Mouse (Mus musculus) liver, adult 2 months (tissue): ENCODE measurements around the gene Tm2d1. TPM values are rescaled to one million over a fixed set of nuclear protein-coding genes. Genes with fewer than 3 reads are reported as not detected.

Experiments
- DNase-seq: peaks from one replicate; pipeline ENCODE4 v3.0.0-alpha.2; 2011; ENCODE audit warnings: low read depth, low spot score; ENCODE audit errors: extremely low read depth
- H3K27ac ChIP-seq: fragments of 200-500 bp; replicated peaks from 2 replicates; pipeline ENCODE4 v1.5.1; 2012; ENCODE audit warnings: low read depth, mild to moderate bottlenecking, control low read depth, inconsistent platforms, low read length; ENCODE audit not compliant: insufficient read depth
- H3K27me3 ChIP-seq: fragments of 200-500 bp; 2 replicates; pipeline ENCODE4 v1.6.1; 2012; ENCODE audit warnings: mild to moderate bottlenecking, moderate library complexity, low read length, inconsistent platforms; ENCODE audit not compliant: control insufficient read depth, insufficient read depth
- H3K36me3 ChIP-seq: fragments of 200-500 bp; 2 replicates; pipeline ENCODE4 v1.6.1; 2012; ENCODE audit warnings: low read length, inconsistent platforms; ENCODE audit not compliant: control insufficient read depth, insufficient read depth
- H3K4me1 ChIP-seq: fragments of 200-500 bp; 2 replicates; pipeline ENCODE4 v1.6.1; 2011; ENCODE audit warnings: low read length; ENCODE audit not compliant: control insufficient read depth, insufficient read depth
- H3K4me3 ChIP-seq: fragments of 200-500 bp; 2 replicates; pipeline ENCODE4 v1.5.1; 2011; ENCODE audit warnings: low read depth, mild to moderate bottlenecking, control low read depth, low read length, moderate library complexity; ENCODE audit not compliant: insufficient read depth
- H3K79me2 ChIP-seq: fragments of 200-500 bp; 2 replicates; pipeline ENCODE4 v1.6.1; 2012; ENCODE audit warnings: inconsistent platforms, mild to moderate bottlenecking, low read length, moderate library complexity; ENCODE audit not compliant: control insufficient read depth, insufficient read depth
- H3K9ac ChIP-seq: fragments of 200-500 bp; 2 replicates; pipeline ENCODE4 v1.6.1; 2012; ENCODE audit warnings: low read depth, mild to moderate bottlenecking, control low read depth, inconsistent platforms, low read length
- CTCF ChIP-seq: fragments of 200-500 bp; IDR thresholded peaks from 2 replicates; pipeline ENCODE4 v1.5.1; 2011; ENCODE audit warnings: low read depth, low read length, control low read depth
- POLR2A ChIP-seq: fragments of 200-500 bp; IDR thresholded peaks from 2 replicates; pipeline ENCODE4 v1.6.1; 2011; ENCODE audit warnings: low read length, control low read depth; ENCODE audit not compliant: insufficient read depth; ENCODE audit errors: extremely low read depth
- WGBS: fragments of 180-500 bp; shearing (Covaris S2); methylation state at CpG from one replicate; pipeline ENCODE4 v1.1.7; 2018; 5-methylcytosine and 5-hydroxymethylcytosine counted together
- polyA plus RNA-seq: library from polyadenylated mRNA; depleted of rRNA; stranded (reverse); fragments of >200 nt; gene quantifications from 2 replicates; pipeline ENCODE4 v1.2.3, GENCODE M21; 2012
- total RNA-seq: library from RNA; depleted of rRNA; stranded (reverse); fragments of >200 nt; gene quantifications from 2 replicates; pipeline ENCODE4 v1.2.3, GENCODE M21; 2014

Tm2d1 gene
- total and polyA plus RNA-seq, 2 experiments = 9.2 to 28.1 TPM

DNA sequence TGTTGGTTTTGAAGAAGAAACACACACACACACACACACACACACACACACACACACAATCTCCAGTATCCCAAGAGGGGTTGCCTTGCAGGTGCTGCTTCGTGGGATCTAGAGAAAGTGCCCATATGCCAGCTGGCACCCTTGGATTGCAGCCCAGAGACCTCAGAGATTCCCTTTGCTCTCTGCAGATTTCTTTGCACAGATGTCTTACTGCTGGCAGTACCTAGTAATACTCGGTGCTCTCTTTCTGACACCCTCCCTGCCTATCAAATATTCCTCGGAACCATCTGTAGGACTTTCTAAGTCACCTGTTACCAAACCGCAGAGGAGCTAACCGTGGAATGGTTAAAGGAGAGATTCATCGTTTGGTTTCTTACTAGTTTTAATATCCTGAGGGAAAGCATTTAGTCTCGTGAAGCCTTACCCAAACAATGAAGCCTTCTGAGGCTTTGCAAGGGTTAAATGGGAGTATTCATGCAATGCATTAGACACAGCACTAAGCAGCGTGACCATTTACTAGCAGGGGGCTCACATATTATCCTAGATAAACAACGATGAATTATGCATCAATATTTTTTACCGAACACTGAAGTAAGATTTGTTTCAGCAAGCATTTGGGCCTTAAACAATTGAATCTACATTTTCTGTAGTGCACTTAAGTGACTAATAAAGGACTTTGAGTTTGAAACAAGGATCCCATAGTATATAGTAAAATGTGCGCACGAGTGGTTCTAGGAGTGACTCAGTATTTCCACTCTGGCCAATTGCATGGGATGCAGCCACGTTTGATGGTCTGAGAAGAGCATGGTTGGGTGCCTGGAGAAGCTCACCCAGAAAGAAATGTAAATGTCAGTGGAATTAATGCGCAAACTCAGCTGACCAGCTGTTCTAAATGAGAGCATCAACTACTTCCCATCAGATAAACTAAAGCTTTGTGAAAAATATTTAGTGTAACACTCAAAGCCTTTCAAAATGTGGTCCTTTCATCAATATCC is 44.2 kb downstream of the Tm2d1 start:
- Histone ChIP-seq H3K9ac (no peak overlapping the region), H3K4me1 (no peaks in the 10 kb centered on the region), H3K27me3 (no peaks in the 10 kb centered on the region), H3K4me3 (no peak overlapping the region), H3K36me3 (no peaks in the 10 kb centered on the region), H3K27ac (no peak overlapping the region), H3K79me2 (no peaks in the 10 kb centered on the region)
- 83% methylated on average over 14 of the region's 14 CpGs for WGBS
- TF ChIP-seq POLR2A = no peak
- no peak for TF ChIP-seq CTCF
- DNase-seq = no peak

DNA sequence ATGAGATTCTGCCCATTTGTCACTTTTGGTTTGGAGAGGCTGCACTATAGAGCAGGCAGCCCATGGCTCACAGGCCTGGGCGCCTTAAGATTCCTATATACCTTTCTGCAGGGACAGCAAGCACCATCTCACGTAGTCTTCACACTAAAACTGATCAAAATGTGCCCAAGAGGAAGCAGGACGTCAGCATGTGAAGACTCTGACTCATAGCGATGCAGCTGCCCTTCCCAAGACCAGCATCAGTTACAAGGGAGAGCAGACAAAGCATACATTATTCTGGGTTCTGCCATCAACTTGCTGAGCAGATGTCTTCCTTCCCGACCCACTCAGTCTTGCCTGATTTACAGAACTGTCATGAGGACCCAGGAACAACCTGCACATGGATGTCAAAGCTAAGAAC is 45.9 kb downstream of the Tm2d1 start:
- 72% methylated on average over 5 of the region's 5 CpGs for WGBS

DNA sequence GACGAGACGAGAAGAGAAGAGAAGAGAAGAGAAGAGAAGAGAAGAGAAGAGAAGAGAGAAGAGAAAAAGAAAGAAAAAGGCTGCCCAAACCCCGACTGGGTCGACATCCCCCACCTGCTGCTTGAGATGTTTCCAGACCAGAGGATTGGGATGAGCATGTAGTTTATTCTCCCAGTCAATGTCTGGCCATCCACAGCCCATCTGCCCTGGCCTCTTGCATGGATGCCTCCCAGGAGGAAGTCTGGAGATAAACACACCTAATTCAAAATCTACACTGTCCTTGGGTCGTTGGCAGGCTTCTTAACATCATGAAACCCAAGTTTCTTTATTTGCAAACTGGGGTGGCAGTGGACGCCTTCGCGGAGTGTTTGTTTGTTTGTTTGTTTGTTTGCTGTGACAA is 47.4 kb downstream of the Tm2d1 start:
- Histone ChIP-seq H3K4me1 (no peaks in the 10 kb centered on the region), H3K36me3 (no peaks in the 10 kb centered on the region), H3K27ac (no peak overlapping the region), H3K9ac (no peak overlapping the region), H3K27me3 (no peaks in the 10 kb centered on the region), H3K4me3 (no peak overlapping the region), H3K79me2 (no peaks in the 10 kb centered on the region)
- no peak for DNase-seq
- 71% methylated on average over 8 of the region's 8 CpGs for WGBS
- TF ChIP-seq CTCF (no peak), POLR2A (no peak)

More for the DNA sequence above, 45.9 kb downstream of the Tm2d1 start:
- Histone ChIP-seq H3K27ac (no peak overlapping the region), H3K4me1 (no peaks in the 10 kb centered on the region), H3K9ac (no peak overlapping the region), H3K79me2 (no peaks in the 10 kb centered on the region), H3K4me3 (no peak overlapping the region), H3K36me3 (no peaks in the 10 kb centered on the region), H3K27me3 (no peaks in the 10 kb centered on the region)
- no peak for DNase-seq
- TF ChIP-seq CTCF (no peak), POLR2A (no peak)

DNA sequence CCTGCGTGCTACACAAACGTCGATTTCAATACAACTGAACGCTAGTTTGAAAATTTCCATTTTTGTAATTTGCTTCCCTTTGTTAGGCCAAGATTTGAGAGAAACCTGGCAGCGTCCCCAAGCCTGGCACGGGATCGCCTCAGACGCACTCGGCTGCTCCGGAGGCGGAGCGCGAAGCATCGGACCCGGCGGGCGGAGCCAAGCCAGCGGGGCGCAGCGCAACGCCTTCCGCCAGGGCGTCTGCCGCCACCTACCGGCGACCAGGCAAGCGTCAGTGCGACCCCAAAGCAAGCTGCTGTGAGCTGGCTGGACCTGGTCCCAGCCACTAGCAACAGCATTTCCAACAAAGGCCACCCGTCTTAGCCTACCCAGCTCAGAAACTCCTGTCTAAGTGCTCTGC is 60.9 kb downstream of the Tm2d1 start:
- peak overlapping the region; percentile 46; the same call in 1 of the 2 replicates for H3K9ac ChIP-seq

DNA sequence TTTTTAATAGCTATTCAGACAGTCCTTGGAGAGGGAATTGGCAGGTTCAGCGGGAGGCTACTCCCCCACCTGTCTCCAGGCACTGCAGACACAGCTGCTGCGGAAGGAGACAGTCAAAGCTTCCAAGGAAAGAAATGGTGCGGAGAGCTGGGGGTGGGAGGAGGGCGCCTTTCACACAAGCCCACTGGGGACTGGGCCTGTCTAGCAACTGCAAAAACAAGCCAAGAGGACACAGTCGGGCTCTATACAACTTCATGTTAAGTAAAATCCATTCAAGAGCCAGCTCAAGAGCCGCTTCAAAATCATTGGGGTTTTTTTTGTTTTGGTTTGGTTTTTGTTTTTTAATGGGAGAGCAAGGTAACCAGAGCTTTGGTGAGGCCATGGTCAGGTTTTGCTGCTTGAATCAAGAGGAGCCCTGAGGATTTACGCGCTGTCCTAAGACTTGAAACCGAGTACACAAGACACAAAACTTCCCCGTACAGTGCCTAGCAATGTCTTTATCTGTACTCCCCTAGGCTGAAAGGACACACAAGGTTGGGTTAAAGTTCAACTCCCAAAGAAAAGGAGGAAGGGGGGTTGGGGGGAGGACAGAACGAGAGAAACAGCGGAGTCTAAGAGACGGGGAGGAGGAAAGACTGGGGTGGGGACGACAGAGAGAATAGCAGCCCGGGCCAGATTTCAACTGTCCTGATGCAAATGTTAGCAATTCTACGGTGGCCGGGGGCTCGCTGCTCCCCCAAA is 61.6 kb downstream of the Tm2d1 start:
- TF ChIP-seq CTCF (no peak), POLR2A (no peak)
- Histone ChIP-seq H3K4me1 (0 out of 2 replicates have a peak, but pooled peaks cover 2% of the 10 kb centered on the region), H3K4me3 (peak overlapping the region; percentile 28), H3K36me3 (no peaks in the 10 kb centered on the region), H3K79me2 (no peaks in the 10 kb centered on the region), H3K27ac (0 out of 2 replicates have a peak overlapping the region, but pooled peaks have one; percentile 8), H3K27me3 (no peaks in the 10 kb centered on the region), H3K9ac (peak overlapping the region; percentile 46)
- DNase-seq = peak; percentile 58
- WGBS = 9% methylated on average over 18 of the region's 18 CpGs

More for the DNA sequence above, 60.9 kb downstream of the Tm2d1 start:
- TF ChIP-seq POLR2A (no peak), CTCF (peak; percentile 97)
- Histone ChIP-seq H3K4me1 (0 out of 2 replicates have a peak, but pooled peaks cover 2% of the 10 kb centered on the region), H3K27me3 (no peaks in the 10 kb centered on the region), H3K27ac (no peak overlapping the region), H3K4me3 (peak overlapping the region; percentile 28; the same call in 1 of the 2 replicates), H3K79me2 (no peaks in the 10 kb centered on the region), H3K36me3 (no peaks in the 10 kb centered on the region)
- whole genome bisulfite sequencing = under 1% methylated on average over 29 of the region's 29 CpGs
- DNase-seq = peak; percentile 75
